Mouse (Mus musculus) hindbrain, embryonic 14.5 days (tissue): ENCODE measurements around the gene Uqcr10. TPM values are rescaled to one million over a fixed set of nuclear protein-coding genes. Genes with fewer than 3 reads are reported as not detected.

ENCODE experiments used
- ATAC-seq: fragments of 200-750 bp; cut with Nextera tagmentation; 2 replicates; pipeline ENCODE4 v1.8.0; 2017; ENCODE audit warnings: moderate number of reproducible peaks, mild to moderate bottlenecking, moderate TSS enrichment, moderate library complexity; ENCODE audit not compliant: low FRiP score
- DNase-seq: peaks from one replicate; pipeline ENCODE4 v3.0.0-alpha.2; 2015; ENCODE audit warnings: low spot score
- H3K27ac ChIP-seq: fragments of 300-500 bp; sonication (generic); 2 replicates; pipeline ENCODE4 v1.5.1; 2014; ENCODE audit warnings: mild to moderate bottlenecking, moderate library complexity
- H3K27me3 ChIP-seq: fragments of 300-500 bp; sonication (generic); 2 replicates; pipeline ENCODE4 v1.6.1; 2014; ENCODE audit warnings: mild to moderate bottlenecking, low read length, mixed read lengths; ENCODE audit not compliant: control insufficient read depth, insufficient read depth
- H3K36me3 ChIP-seq: fragments of 300-500 bp; sonication (generic); replicated peaks from 2 replicates; pipeline ENCODE4 v1.6.1; 2014; ENCODE audit not compliant: control insufficient read depth, insufficient read depth
- H3K4me1 ChIP-seq: fragments of 300-500 bp; sonication (generic); replicated peaks from 2 replicates; pipeline ENCODE4 v1.6.1; 2014; ENCODE audit warnings: antibody characterized with exemption, low read length, mixed read lengths; ENCODE audit not compliant: control insufficient read depth, insufficient read depth
- H3K4me2 ChIP-seq: fragments of 300-500 bp; sonication (generic); replicated peaks from 2 replicates; pipeline ENCODE4 v1.6.1; 2014; ENCODE audit warnings: mild to moderate bottlenecking, moderate library complexity
- H3K4me3 ChIP-seq: fragments of 300-500 bp; sonication (generic); replicated peaks from 2 replicates; pipeline ENCODE4 v1.5.1; 2014; ENCODE audit warnings: mild to moderate bottlenecking, low read length
- H3K9ac ChIP-seq: fragments of 300-500 bp; sonication (generic); 2 replicates; pipeline ENCODE4 v1.6.1; 2014
- H3K9me3 ChIP-seq: fragments of 300-500 bp; sonication (generic); 2 replicates; pipeline ENCODE4 v1.6.1; 2016; ENCODE audit warnings: low read length; ENCODE audit not compliant: control insufficient read depth
- WGBS: fragments of 180-500 bp; shearing (Covaris S2); extraction: QIAGEN DNeasy Blood & Tissue Kit; methylation state at CpG from one replicate; pipeline ENCODE4 v1.1.7; 2014; 5-methylcytosine and 5-hydroxymethylcytosine counted together
- polyA plus RNA-seq: library from polyadenylated mRNA; unstranded; fragments of >200 nt; fragmentation: Nextera tagmentation; extraction: Ambion mirVana; gene quantifications from 2 replicates; pipeline ENCODE4 v1.2.1, GENCODE M21; 2014

Gene Uqcr10
- polyA plus RNA-seq: 603 and 721 TPM in 2 replicates

GRCm38 (mm10) chr11:4704072-4704964, at the start of gene Uqcr10, which contains the start of gene Zmat5:
Gene Uqcr10 (minus strand): TSS chr11:4704342.
Gene Zmat5 (plus strand): TSS chr11:4704678.
- WGBS: under 1% methylated on average over 47 of the region's 47 CpGs
- DNase-seq (peak; percentile 95), ATAC-seq (peak; percentile 97)
- peaks cover 21% of the 10 kb centered on the region for H3K4me1 ChIP-seq
- H3K27ac ChIP-seq: peak within 1 kb of the TSS; percentile 20
- no peaks in the 10 kb centered on the region for H3K9me3 ChIP-seq
- peak within 1 kb of the TSS; percentile 49 for H3K4me3 ChIP-seq
- H3K27me3 ChIP-seq: no peaks in the 10 kb centered on the region
- peaks cover 14% of the 10 kb centered on the region; the same call in 1 of the 2 replicates for H3K36me3 ChIP-seq
- peak within 1 kb of the TSS; percentile 74 for H3K9ac ChIP-seq
- peak within 1 kb of the TSS; percentile 94 for H3K4me2 ChIP-seq

GRCm38 (mm10) chr11:4752836-4753235, 48.7 kb upstream of the Uqcr10 start:
- no peak overlapping the region for H3K4me3 ChIP-seq
- H3K9ac ChIP-seq: no peak overlapping the region
- DNase-seq (no peak), ATAC-seq (no peak)
- no peaks in the 10 kb centered on the region for H3K36me3 ChIP-seq
- H3K9me3 ChIP-seq: no peaks in the 10 kb centered on the region
- 35% methylated on average over 10 of the region's 10 CpGs for WGBS
- 0 out of 2 replicates have a peak, but pooled peaks cover 4% of the 10 kb centered on the region for H3K4me1 ChIP-seq
- no peak overlapping the region; the same call in 1 of the 2 replicates for H3K27ac ChIP-seq
- H3K4me2 ChIP-seq: no peak overlapping the region
- H3K27me3 ChIP-seq: peaks cover 24% of the 10 kb centered on the region

- H3K36me3 ChIP-seq: no peaks in the 10 kb centered on the region
- WGBS: 9% methylated on average over 9 of the region's 9 CpGs
- H3K27ac ChIP-seq: no peak overlapping the region
- H3K27me3 ChIP-seq: peaks cover 38% of the 10 kb centered on the region
- no peak overlapping the region for H3K4me2 ChIP-seq
- DNase-seq: no peak
- no peak overlapping the region for H3K4me3 ChIP-seq
- no peaks in the 10 kb centered on the region for H3K9me3 ChIP-seq
- no peak overlapping the region for H3K9ac ChIP-seq
- peaks cover 14% of the 10 kb centered on the region for H3K4me1 ChIP-seq
- ATAC-seq: no peak
Observed at GRCm38 (mm10) chr11:4750263-4750662, 46.1 kb upstream of the Uqcr10 start.

- no peaks in the 10 kb centered on the region for H3K36me3 ChIP-seq
- ATAC-seq: no peak
- peak overlapping the region; percentile 98 for H3K4me2 ChIP-seq
- H3K4me3 ChIP-seq: peak overlapping the region; percentile 70
- H3K27me3 ChIP-seq: peaks cover 55% of the 10 kb centered on the region
- H3K4me1 ChIP-seq: peaks cover 14% of the 10 kb centered on the region
- H3K27ac ChIP-seq: no peak overlapping the region
- DNase-seq: no peak
- H3K9me3 ChIP-seq: no peaks in the 10 kb centered on the region
- peak overlapping the region; percentile 67 for H3K9ac ChIP-seq
- 2% methylated on average over 11 of the region's 12 CpGs for WGBS
Observed at GRCm38 (mm10) chr11:4747285-4747684, 43.1 kb upstream of the Uqcr10 start.

- H3K4me1 ChIP-seq: peaks cover 14% of the 10 kb centered on the region
- H3K9me3 ChIP-seq: no peaks in the 10 kb centered on the region
- WGBS: under 1% methylated on average over 48 of the region's 73 CpGs
- peak within 1 kb of the TSS; percentile 70 for H3K4me3 ChIP-seq
- H3K4me2 ChIP-seq: peak within 1 kb of the TSS; percentile 98
- ATAC-seq (0 out of 2 replicates have a peak, but pooled peaks have one; percentile 5), DNase-seq (no peak)
- H3K27ac ChIP-seq: no peak within 1 kb of the TSS
- peak within 1 kb of the TSS; percentile 67 for H3K9ac ChIP-seq
- H3K27me3 ChIP-seq: peaks cover 55% of the 10 kb centered on the region
- H3K36me3 ChIP-seq: no peaks in the 10 kb centered on the region
Observed at GRCm38 (mm10) chr11:4746733-4747132, 42.6 kb upstream of the Uqcr10 start, which contains the start of gene Cabp7. Gene Cabp7 (minus strand): TSS chr11:4746778.

- Histone ChIP-seq H3K4me3 (peak overlapping the region; percentile 70), H3K9me3 (no peaks in the 10 kb centered on the region), H3K27ac (no peak overlapping the region), H3K36me3 (no peaks in the 10 kb centered on the region), H3K4me2 (peak overlapping the region; percentile 98), H3K27me3 (peaks cover 55% of the 10 kb centered on the region), H3K4me1 (peaks cover 14% of the 10 kb centered on the region), H3K9ac (peak overlapping the region; percentile 67)
- under 1% methylated on average over 31 of the region's 39 CpGs for WGBS
- no peak for DNase-seq
- peak; percentile 18; the same call in 1 of the 2 replicates for ATAC-seq
Observed at GRCm38 (mm10) chr11:4745969-4746368, 41.8 kb upstream of the Uqcr10 start.

- Histone ChIP-seq H3K9me3 (no peaks in the 10 kb centered on the region), H3K27me3 (peaks cover 50% of the 10 kb centered on the region), H3K36me3 (no peaks in the 10 kb centered on the region), H3K4me3 (no peak overlapping the region), H3K27ac (no peak overlapping the region), H3K4me1 (peaks cover 14% of the 10 kb centered on the region), H3K9ac (no peak overlapping the region), H3K4me2 (peak overlapping the region; percentile 98)
- 61% methylated on average over 6 of the region's 6 CpGs for WGBS
- ATAC-seq (no peak), DNase-seq (no peak)
Observed at GRCm38 (mm10) chr11:4744691-4745090, 40.5 kb upstream of the Uqcr10 start.

- ATAC-seq: no peak
Observed at GRCm38 (mm10) chr11:4740785-4741184, 36.6 kb upstream of the Uqcr10 start.

GRCm38 (mm10) chr11:4738719-4739118, 34.6 kb upstream of the Uqcr10 start:
- Histone ChIP-seq H3K4me3 (no peak overlapping the region), H3K9ac (no peak overlapping the region), H3K4me1 (no peaks in the 10 kb centered on the region), H3K27me3 (peaks cover 3% of the 10 kb centered on the region; the same call in 1 of the 2 replicates), H3K4me2 (no peak overlapping the region), H3K27ac (no peak overlapping the region), H3K9me3 (no peaks in the 10 kb centered on the region), H3K36me3 (no peaks in the 10 kb centered on the region; the same call in 1 of the 2 replicates)
- 95% methylated on average over 16 of the region's 16 CpGs for WGBS
- DNase-seq: no peak
- ATAC-seq: no peak

More at GRCm38 (mm10) chr11:4740785-4741184, 36.6 kb upstream of the Uqcr10 start:
- peaks cover 22% of the 10 kb centered on the region for H3K27me3 ChIP-seq
- no peaks in the 10 kb centered on the region; the same call in 1 of the 2 replicates for H3K36me3 ChIP-seq
- no peak for DNase-seq
- no peaks in the 10 kb centered on the region for H3K9me3 ChIP-seq
- 69% methylated on average over 5 of the region's 5 CpGs for WGBS
- no peak overlapping the region for H3K4me2 ChIP-seq
- H3K9ac ChIP-seq: no peak overlapping the region
- no peak overlapping the region for H3K27ac ChIP-seq
- no peak overlapping the region for H3K4me3 ChIP-seq
- H3K4me1 ChIP-seq: 0 out of 2 replicates have a peak, but pooled peaks cover 4% of the 10 kb centered on the region
